Mouse (Mus musculus): Measurements from ENCODE around the gene Zfp473. TPM values are rescaled to one million over a fixed set of nuclear protein-coding genes. Genes with fewer than 3 reads are reported as not detected.

Zfp473 gene
- total RNA-seq, 2 experiments from 2014 or later, result 0.06 to 0.14 TPM

Other genes with a start within 250 kb of the Zfp473 start
- gene Mybpc2, start 226.4 kb downstream of the Zfp473 start, total RNA-seq (2021), result 10 to 100 TPM; 16.5 to 20.1 TPM
- gene Spib, start 219.0 kb downstream of the Zfp473 start, total RNA-seq (2021), result under 1 TPM; 0.31 to 0.51 TPM
- gene Pold1, start 202.2 kb downstream of the Zfp473 start, total RNA-seq (2021), result 10 to 100 TPM; 11.9 to 14.0 TPM
- 10 to 100 TPM; 48.2 to 50.8 TPM for gene Nr1h2, start 197.1 kb downstream of the Zfp473 start, total RNA-seq (2021)
- under 1 TPM; 0.43 to 0.78 TPM for gene Napsa, start 178.7 kb downstream of the Zfp473 start, total RNA-seq (2021)
- 1 to 10 TPM; 2.0 to 2.3 TPM for gene Kcnc3, start 160.4 kb downstream of the Zfp473 start, total RNA-seq (2021)
- gene Myh14, start 80.2 kb downstream of the Zfp473 start, total RNA-seq (2021), result 100 to 1,000 TPM in 1 of 2 experiments, 10 to 100 TPM in 1; 81.8 to 110 TPM
- not detected for gene Izumo2, start 42.3 kb downstream of the Zfp473 start, total RNA-seq (2021)
- gene Vrk3, start 2.6 kb downstream of the Zfp473 start, total RNA-seq (2021), result 10 to 100 TPM; 25.3 to 26.7 TPM
- 10 to 100 TPM; 21.9 to 28.9 TPM for gene Nup62, start 65.0 kb upstream of the Zfp473 start, total RNA-seq (2021)
- gene Il4i1, start 65.3 kb upstream of the Zfp473 start, total RNA-seq (2021), result under 1 TPM; 0.89 TPM
- 10 to 100 TPM; 54.3 to 62.0 TPM for gene Atf5, start 65.6 kb upstream of the Zfp473 start, total RNA-seq (2021)
- gene Akt1s1, start 97.9 kb upstream of the Zfp473 start, total RNA-seq (2021), result 10 to 100 TPM; 73.6 to 75.4 TPM
- 10 to 100 TPM; 58.1 to 59.1 TPM for gene Tbc1d17, start 98.0 kb upstream of the Zfp473 start, total RNA-seq (2021)
- 10 to 100 TPM; 18.6 to 21.1 TPM for gene Pnkp, start 106.1 kb upstream of the Zfp473 start, total RNA-seq (2021)
- gene Ptov1, start 118.7 kb upstream of the Zfp473 start, total RNA-seq (2021), result 100 to 1,000 TPM; 158 to 183 TPM
- gene Med25, start 141.7 kb upstream of the Zfp473 start, total RNA-seq (2021), result 10 to 100 TPM; 76.9 to 81.1 TPM
- gene Fuz, start 145.0 kb upstream of the Zfp473 start, total RNA-seq (2021), result 10 to 100 TPM; 16.9 to 17.5 TPM
- 10 to 100 TPM; 69.8 to 72.0 TPM for gene Ap2a1, start 178.4 kb upstream of the Zfp473 start, total RNA-seq (2021)
- gene Tsks, start 192.2 kb upstream of the Zfp473 start, total RNA-seq (2021), result not detected
- gene Cpt1c, start 223.8 kb upstream of the Zfp473 start, total RNA-seq (2021), result 1 to 10 TPM; 1.4 to 2.1 TPM
- 100 to 1,000 TPM; 104 to 107 TPM for gene Prmt1, start 235.5 kb upstream of the Zfp473 start, total RNA-seq (2021)
- 10 to 100 TPM; 27.3 to 31.7 TPM for gene Irf3, start 246.6 kb upstream of the Zfp473 start, total RNA-seq (2021)
- gene Bcl2l12, start 247.7 kb upstream of the Zfp473 start, total RNA-seq (2021), result 10 to 100 TPM; 10.2 to 11.2 TPM